Mouse (Mus musculus) brain, embryonic 14.5 days (tissue): Measurements from ENCODE around the gene Kcnip4. TPM values are rescaled to one million over a fixed set of nuclear protein-coding genes. Genes with fewer than 3 reads are reported as not detected.

ENCODE experiments used
- DNase-seq: peaks from one replicate; pipeline ENCODE4 v3.0.0-alpha.2; 2011; ENCODE audit warnings: low read depth
- CTCF ChIP-seq: fragments of 200-500 bp; IDR thresholded peaks from 2 replicates; pipeline ENCODE4 v1.5.1; 2012; ENCODE audit warnings: inconsistent platforms, mild to moderate bottlenecking, moderate library complexity, borderline replicate concordance; ENCODE audit not compliant: insufficient read depth, insufficient read length; ENCODE audit errors: extremely low read depth
- POLR2A ChIP-seq: fragments of 200-500 bp; IDR thresholded peaks from 2 replicates; pipeline ENCODE4 v1.6.1; 2012; ENCODE audit warnings: mild to moderate bottlenecking, inconsistent platforms, borderline replicate concordance; ENCODE audit not compliant: poor library complexity, insufficient read depth, insufficient read length, severe bottlenecking; ENCODE audit errors: extremely low read depth
- polyA plus RNA-seq: library from polyadenylated mRNA; depleted of rRNA; stranded (reverse); fragments of >200 nt; gene quantifications from 2 replicates; pipeline ENCODE4 v1.2.3, GENCODE M21; 2012

The Kcnip4 gene
- polyA plus RNA-seq, 1 experiment: 7.5 TPM

GRCm38 (mm10) chr5:48509194-48509930 is 1015.3 kb downstream of the Kcnip4 start:
- DNase-seq: peak; percentile 65
- no peak for TF ChIP-seq POLR2A
- no peak for TF ChIP-seq CTCF

GRCm38 (mm10) chr5:48503094-48503493 is 1021.6 kb downstream of the Kcnip4 start:
- no peak for DNase-seq
- TF ChIP-seq CTCF (no peak), POLR2A (no peak)

GRCm38 (mm10) chr5:48502442-48502841 is 1022.3 kb downstream of the Kcnip4 start:
- no peak for TF ChIP-seq POLR2A
- no peak for TF ChIP-seq CTCF

GRCm38 (mm10) chr5:48500204-48500603 is 1024.5 kb downstream of the Kcnip4 start:
- DNase-seq: no peak
- TF ChIP-seq POLR2A (no peak), CTCF (no peak)

More at GRCm38 (mm10) chr5:48502442-48502841, 1022.3 kb downstream of the Kcnip4 start:
- DNase-seq: no peak

- no peak for TF ChIP-seq POLR2A
- no peak for TF ChIP-seq CTCF
- DNase-seq: no peak
These were observed 1033.7 kb downstream of the Kcnip4 start for GRCm38 (mm10) chr5:48490864-48491477.

- TF ChIP-seq CTCF (no peak), POLR2A (no peak)
- DNase-seq: peak; percentile 52
These were observed 1035.0 kb downstream of the Kcnip4 start for GRCm38 (mm10) chr5:48489549-48490288.

GRCm38 (mm10) chr5:48483112-48483511 is 1041.6 kb downstream of the Kcnip4 start:
- TF ChIP-seq POLR2A (no peak), CTCF (no peak)
- DNase-seq: no peak

GRCm38 (mm10) chr5:48460221-48460620 is 1064.5 kb downstream of the Kcnip4 start:
- no peak for DNase-seq
- TF ChIP-seq CTCF (no peak), POLR2A (no peak)

- no peak for TF ChIP-seq CTCF
- TF ChIP-seq POLR2A: no peak
- no peak for DNase-seq
These were observed 1075.8 kb downstream of the Kcnip4 start for GRCm38 (mm10) chr5:48448888-48449287.

GRCm38 (mm10) chr5:48430459-48430858 is 1094.2 kb downstream of the Kcnip4 start:
- no peak for TF ChIP-seq POLR2A
- peak; percentile 61; the same call in 1 of the 2 replicates for TF ChIP-seq CTCF
- peak; percentile 75 for DNase-seq

- no peak for DNase-seq
- TF ChIP-seq CTCF: no peak
- TF ChIP-seq POLR2A: no peak
These were observed 1102.8 kb downstream of the Kcnip4 start for GRCm38 (mm10) chr5:48421957-48422356.
